Mouse (Mus musculus): ENCODE results near the gene Car14. TPM values are rescaled to one million over a fixed set of nuclear protein-coding genes. Genes with fewer than 3 reads are reported as not detected.
"Not testable (repeated sequence)": the region's sequence is repeated elsewhere in the genome, so short reads cannot be mapped to it uniquely, and the experiment has no call there.

Gene Car14
- polyA plus RNA-seq, 1 experiment from 2014 or later = 16.6 TPM

GRCm38 (mm10) chr3:95901616-95902372 is 2.7 kb downstream of the Car14 start:
- H3K27me3 ChIP-seq = peaks cover 9% of the 10 kb centered on the region; the same call in 1 of the 2 replicates
- H3K9ac ChIP-seq = peak overlapping the region; percentile 33; the same call in 1 of the 2 replicates
- peaks cover 38% of the 10 kb centered on the region for H3K4me1 ChIP-seq
- 0 out of 2 replicates have a peak overlapping the region, but pooled peaks have one; percentile 18 for H3K4me2 ChIP-seq
- H3K27ac ChIP-seq = no peak overlapping the region
- H3K9me3 ChIP-seq = no peaks in the 10 kb centered on the region
- ATAC-seq (ENCODE audit: insufficient number of reproducible peaks, insufficient read depth, low FRiP score, low TSS enrichment, low read depth) = no peak
- H3K36me3 ChIP-seq = peaks cover 4% of the 10 kb centered on the region; the same call in 1 of the 2 replicates
- H3K4me3 ChIP-seq = no peak overlapping the region
- 56% methylated on average over 9 of the region's 9 CpGs for WGBS

GRCm38 (mm10) chr3:95899800-95900524 is 4.5 kb downstream of the Car14 start:
- peaks cover 4% of the 10 kb centered on the region; the same call in 1 of the 2 replicates for H3K36me3 ChIP-seq
- H3K9ac ChIP-seq = no peak overlapping the region
- no peak overlapping the region for H3K27ac ChIP-seq
- no peak overlapping the region for H3K4me3 ChIP-seq
- H3K4me2 ChIP-seq = no peak overlapping the region
- H3K4me1 ChIP-seq = peaks cover 26% of the 10 kb centered on the region
- 67% methylated on average over 13 of the region's 13 CpGs for WGBS
- no peaks in the 10 kb centered on the region for H3K9me3 ChIP-seq
- peaks cover 9% of the 10 kb centered on the region; the same call in 1 of the 2 replicates for H3K27me3 ChIP-seq
- no peak for ATAC-seq (ENCODE audit: insufficient number of reproducible peaks, insufficient read depth, low FRiP score, low TSS enrichment, low read depth)

- peak overlapping the region; percentile 83; the same call in 1 of the 2 replicates for H3K4me2 ChIP-seq
Observed at GRCm38 (mm10) chr3:95895501-95895900, 9.0 kb downstream of the Car14 start.

GRCm38 (mm10) chr3:95894317-95895160 is 10.0 kb downstream of the Car14 start:
- Histone ChIP-seq H3K27me3 (no peaks in the 10 kb centered on the region), H3K36me3 (peaks cover 4% of the 10 kb centered on the region; the same call in 1 of the 2 replicates), H3K4me1 (peaks cover 31% of the 10 kb centered on the region), H3K27ac (peak overlapping the region; percentile 68), H3K4me2 (peak overlapping the region; percentile 83), H3K9ac (peak overlapping the region; percentile 83), H3K4me3 (peak overlapping the region; percentile 74), H3K9me3 (no peaks in the 10 kb centered on the region)
- 10% methylated on average over 16 of the region's 16 CpGs for WGBS
- no peak for ATAC-seq (ENCODE audit: insufficient number of reproducible peaks, insufficient read depth, low FRiP score, low TSS enrichment, low read depth)

More at GRCm38 (mm10) chr3:95895501-95895900, 9.0 kb downstream of the Car14 start:
- H3K27ac ChIP-seq; H3K9me3 ChIP-seq; H3K4me3 ChIP-seq; H3K27me3 ChIP-seq; ATAC-seq (ENCODE audit: insufficient number of reproducible peaks, insufficient read depth, low FRiP score, low TSS enrichment, low read depth); H3K36me3 ChIP-seq: not testable (repeated sequence)
- H3K4me1 ChIP-seq = peaks cover 31% of the 10 kb centered on the region
- WGBS = 86% methylated on average over 7 of the region's 7 CpGs
- 0 out of 2 replicates have a peak overlapping the region, but pooled peaks have one; percentile 36 for H3K9ac ChIP-seq

- peak; percentile 98 for ATAC-seq (ENCODE audit: insufficient number of reproducible peaks, insufficient read depth, low FRiP score, low TSS enrichment, low read depth)
- H3K4me1 ChIP-seq = peaks cover 31% of the 10 kb centered on the region
- WGBS = under 1% methylated on average over 31 of the region's 43 CpGs
- not testable (repeated sequence) for H3K9me3 ChIP-seq, H3K27me3 ChIP-seq, H3K36me3 ChIP-seq
- H3K27ac ChIP-seq = peak within 1 kb of the TSS; percentile 85
- peak within 1 kb of the TSS; percentile 83 for H3K4me2 ChIP-seq
- H3K4me3 ChIP-seq = peak within 1 kb of the TSS; percentile 74
- peak within 1 kb of the TSS; percentile 83 for H3K9ac ChIP-seq
Observed at GRCm38 (mm10) chr3:95893606-95894316, 10.7 kb downstream of the Car14 start, which contains the start of gene Aph1a. Gene Aph1a (plus strand): TSS chr3:95893969.

GRCm38 (mm10) chr3:95893126-95893525 is 11.4 kb downstream of the Car14 start:
- Histone ChIP-seq H3K9ac (peak overlapping the region; percentile 61), H3K9me3 (no peaks in the 10 kb centered on the region), H3K4me1 (peaks cover 31% of the 10 kb centered on the region), H3K4me3 (peak overlapping the region; percentile 74), H3K36me3 (peaks cover 4% of the 10 kb centered on the region; the same call in 1 of the 2 replicates), H3K4me2 (peak overlapping the region; percentile 61), H3K27ac (peak overlapping the region; percentile 85), H3K27me3 (no peaks in the 10 kb centered on the region)
- 22% methylated on average over 7 of the region's 7 CpGs for WGBS
- ATAC-seq (ENCODE audit: insufficient number of reproducible peaks, insufficient read depth, low FRiP score, low TSS enrichment, low read depth) = no peak

- peak overlapping the region; percentile 61 for H3K4me2 ChIP-seq
- H3K4me3 ChIP-seq = peak overlapping the region; percentile 19
- no peaks in the 10 kb centered on the region for H3K36me3 ChIP-seq
- no peaks in the 10 kb centered on the region for H3K27me3 ChIP-seq
- peaks cover 31% of the 10 kb centered on the region for H3K4me1 ChIP-seq
- H3K9ac ChIP-seq = peak overlapping the region; percentile 58; the same call in 1 of the 2 replicates
- WGBS = 34% methylated on average over 11 of the region's 11 CpGs
- no peak for ATAC-seq (ENCODE audit: insufficient number of reproducible peaks, insufficient read depth, low FRiP score, low TSS enrichment, low read depth)
- H3K27ac ChIP-seq = peak overlapping the region; percentile 81
- no peaks in the 10 kb centered on the region for H3K9me3 ChIP-seq
Observed at GRCm38 (mm10) chr3:95892066-95893052, 12.1 kb downstream of the Car14 start.

- ATAC-seq (ENCODE audit: insufficient number of reproducible peaks, insufficient read depth, low FRiP score, low TSS enrichment, low read depth) = no peak
- WGBS = 26% methylated on average over 12 of the region's 12 CpGs
- Histone ChIP-seq H3K27ac (peak within 1 kb of the TSS; percentile 81), H3K27me3 (no peaks in the 10 kb centered on the region), H3K4me2 (peak within 1 kb of the TSS; percentile 44), H3K36me3 (no peaks in the 10 kb centered on the region), H3K4me1 (peaks cover 31% of the 10 kb centered on the region), H3K9ac (peak within 1 kb of the TSS; percentile 58), H3K9me3 (no peaks in the 10 kb centered on the region), H3K4me3 (peak within 1 kb of the TSS; percentile 19)
Observed at GRCm38 (mm10) chr3:95891211-95892065, 13.1 kb downstream of the Car14 start, which contains the start of gene BC028528. Gene BC028528 (minus strand): TSS chr3:95892005.

GRCm38 (mm10) chr3:95889664-95890063 is 14.8 kb downstream of the Car14 start:
- Histone ChIP-seq H3K4me3 (no peak overlapping the region), H3K36me3 (no peaks in the 10 kb centered on the region), H3K9ac (no peak overlapping the region), H3K27ac (no peak overlapping the region; the same call in 1 of the 2 replicates), H3K27me3 (no peaks in the 10 kb centered on the region), H3K9me3 (no peaks in the 10 kb centered on the region), H3K4me1 (peaks cover 26% of the 10 kb centered on the region), H3K4me2 (no peak overlapping the region)
- WGBS = 20% methylated on average over 3 of the region's 3 CpGs
- no peak for ATAC-seq (ENCODE audit: insufficient number of reproducible peaks, insufficient read depth, low FRiP score, low TSS enrichment, low read depth)

All from embryonic facial prominence, embryonic 13.5 days (tissue).